Mouse (Mus musculus): Measurements from ENCODE around the gene Oat.

The Oat gene

GRCm38 (mm10) chr7:132540597-132540996 lies 35.6 kb downstream of the Oat start:
- no peak for DNase-seq

DNA sequence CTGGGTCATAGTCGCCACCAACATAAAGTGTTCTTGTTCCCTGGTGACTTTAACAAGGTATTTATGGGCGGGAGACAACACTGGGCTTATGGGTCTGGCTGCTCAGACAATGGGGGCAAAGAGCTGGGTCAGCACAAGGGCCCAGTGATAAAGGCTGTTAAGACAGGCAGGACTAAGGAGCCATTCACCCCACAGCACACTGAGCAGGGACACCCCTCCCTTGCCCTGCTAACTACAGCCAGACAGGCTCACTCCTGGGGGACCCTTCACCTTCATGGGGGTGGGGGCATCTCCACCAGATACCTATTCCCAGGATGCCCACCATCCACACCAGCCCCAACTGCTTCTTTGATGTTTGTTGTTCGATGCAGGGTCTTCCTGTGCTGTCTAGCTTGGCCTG lies 47.0 kb downstream of the Oat start:
- DNase-seq = no peak

- no peak for DNase-seq
Measured at GRCm38 (mm10) chr7:132513419-132513982, 62.7 kb downstream of the Oat start.

DNA sequence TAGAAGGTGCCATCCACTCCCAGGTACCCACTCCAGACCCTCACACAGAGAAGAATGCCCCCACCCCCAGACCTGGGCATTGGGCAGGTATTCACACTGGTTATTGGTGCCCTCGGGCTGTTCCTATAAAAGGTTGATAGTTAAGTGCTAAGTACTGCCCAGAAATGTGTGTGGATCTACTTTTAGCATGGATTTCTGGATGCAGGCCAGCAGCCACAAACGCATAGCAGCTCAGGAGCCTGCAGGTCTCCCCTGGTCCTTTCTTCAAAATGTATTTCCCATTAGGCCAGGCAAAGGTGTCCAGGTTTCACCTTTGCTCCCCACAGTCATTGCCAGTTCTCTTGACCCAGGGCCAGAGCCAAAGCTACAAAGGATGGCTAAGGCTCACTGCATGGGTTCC lies 67.1 kb downstream of the Oat start:
- DNase-seq = no peak
